Mouse (Mus musculus): ENCODE data around the gene 2900026A02Rik.

DNA sequence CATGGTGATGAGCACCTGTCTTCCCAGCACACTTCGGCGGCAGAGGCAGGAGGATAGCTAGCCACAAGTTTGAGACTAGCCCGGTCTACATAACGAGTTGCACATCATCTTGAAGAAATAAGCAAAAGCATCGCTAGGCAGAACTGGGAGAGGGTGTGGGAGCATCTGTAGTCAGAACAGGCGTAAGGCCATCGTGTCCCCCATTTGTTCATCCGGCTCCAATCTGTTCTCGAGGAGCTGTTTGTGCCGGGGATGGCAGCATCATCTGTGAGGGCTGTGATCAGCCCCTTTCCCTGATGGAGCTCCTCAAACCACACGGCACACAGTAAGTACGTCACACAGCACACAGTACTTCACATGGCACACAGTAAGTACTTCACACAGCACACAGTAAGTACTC lies 94.6 kb downstream of the 2900026A02Rik start:
- TF ChIP-seq CTCF (IDR thresholded peaks at IDR 0.05; ENCODE audit: low read depth) (no peak), EP300 (IDR thresholded peaks at IDR 0.05; ENCODE audit: low read depth) (no peak)
